Mouse (Mus musculus) G1E-ER4 (cell line): ENCODE data around the gene Rftn1. TPM values are rescaled to one million over a fixed set of nuclear protein-coding genes. Genes with fewer than 3 reads are reported as not detected.

Experiments
- GATA1 ChIP-seq: IDR thresholded peaks from one replicate; pipeline ENCODE4 v1.8.0; 2012; ENCODE audit warnings: low read length, inconsistent platforms
- polyA plus RNA-seq: library from polyadenylated mRNA; stranded (reverse); fragments of >175 nt; gene quantifications from 2 replicates; pipeline ENCODE4 v1.2.3, GENCODE M21; 2012

The Rftn1 gene
- not detected in 2 replicates for polyA plus RNA-seq

DNA sequence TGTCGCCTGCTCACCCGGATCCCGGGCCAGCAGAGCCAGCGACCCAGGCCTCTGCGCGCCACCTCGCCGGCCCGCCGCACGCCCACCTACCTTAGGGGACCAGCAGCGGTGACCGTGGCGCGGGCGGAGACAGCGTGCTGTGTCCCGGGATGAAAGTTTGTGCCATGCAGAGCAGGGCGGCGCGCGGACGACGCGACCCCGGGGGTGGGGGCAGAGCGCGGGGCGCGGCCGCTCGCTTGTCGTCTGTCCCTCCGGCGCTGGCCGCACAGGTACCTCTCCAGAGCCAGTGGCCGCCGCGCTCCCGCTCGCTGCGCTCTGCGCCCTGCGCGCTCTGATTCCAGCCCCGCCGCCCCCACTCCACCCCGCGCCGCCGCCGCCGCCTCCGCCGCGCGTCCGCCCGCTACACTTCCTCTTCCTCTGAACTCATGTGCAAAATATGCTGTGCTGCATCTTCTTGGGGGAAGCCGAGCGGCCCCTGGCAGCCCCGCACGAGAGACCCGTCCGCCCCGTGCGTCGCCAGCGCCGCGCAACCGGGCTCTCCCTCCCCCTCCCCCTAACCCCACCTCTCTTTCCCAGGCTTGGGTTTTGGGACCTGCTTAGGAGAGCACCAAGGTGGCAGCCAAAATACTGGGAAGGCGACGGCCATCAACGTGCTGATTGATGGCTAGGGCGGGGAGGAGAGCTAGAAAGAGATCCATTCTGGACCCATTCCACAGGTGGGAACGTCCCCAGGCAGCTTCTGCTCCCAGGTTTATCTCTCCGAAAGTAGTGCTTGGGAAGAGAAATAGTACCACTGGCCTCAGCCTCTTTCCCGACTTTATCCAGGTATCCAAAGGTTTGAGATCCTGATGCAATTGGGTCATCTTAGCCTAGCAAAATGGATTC lies at the start of gene Rftn1:
TSS of gene Rftn1 (minus strand) at position 544 of the 885 bp plus-strand sequence.
- no peak for TF ChIP-seq GATA1

DNA sequence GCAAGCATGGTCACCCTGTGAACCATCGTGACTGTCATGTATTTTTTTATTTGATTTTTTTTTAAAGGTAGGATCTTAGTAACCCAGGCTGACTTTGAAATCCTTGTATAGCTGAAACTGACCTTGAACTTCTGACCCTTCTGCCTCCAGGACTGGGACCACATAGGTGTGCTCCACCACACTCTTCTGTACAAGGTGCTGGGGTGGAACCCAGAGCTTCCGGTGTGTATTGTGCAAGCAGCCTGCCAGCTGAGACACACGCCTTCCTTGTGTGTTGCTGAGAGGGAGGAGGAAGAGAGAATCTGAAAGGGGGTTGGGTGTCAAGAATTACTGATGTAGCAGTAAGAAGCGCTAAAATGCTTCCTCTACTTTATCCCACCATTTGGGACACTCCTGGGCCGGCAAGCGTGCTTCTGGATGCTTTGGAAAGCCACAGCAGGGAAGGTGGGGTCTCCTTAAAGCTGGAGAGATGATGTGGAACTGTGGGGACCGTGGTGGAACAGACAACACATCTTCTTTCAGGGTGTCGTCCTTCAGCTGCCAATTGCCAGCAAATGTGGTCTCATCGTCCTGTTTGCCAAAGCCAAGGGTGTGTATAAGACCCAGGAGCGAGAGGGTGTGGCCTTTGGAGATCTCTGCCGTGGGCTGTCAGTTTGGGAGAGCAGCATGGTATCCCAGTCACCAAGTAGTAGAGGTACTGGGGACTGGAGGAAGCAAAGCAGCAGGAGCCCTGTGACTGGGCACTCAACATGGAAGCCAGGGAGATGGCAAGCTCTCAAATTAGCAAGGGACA lies 47.5 kb upstream of the Rftn1 start:
- no peak for TF ChIP-seq GATA1

DNA sequence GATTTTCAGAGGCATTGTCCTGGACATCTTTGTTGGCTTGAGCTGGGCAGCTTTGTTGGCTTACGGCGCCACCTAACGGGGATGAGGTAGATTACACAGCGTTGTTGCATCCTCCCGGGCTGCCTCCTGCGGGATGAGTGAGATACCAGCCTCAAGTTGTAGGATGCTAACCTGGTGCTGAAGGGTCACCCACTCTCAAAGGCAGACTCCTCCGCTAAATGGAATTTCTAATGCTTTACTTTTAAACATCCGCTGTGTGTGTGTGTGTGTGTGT lies 46.9 kb upstream of the Rftn1 start:
- TF ChIP-seq GATA1: no peak

DNA sequence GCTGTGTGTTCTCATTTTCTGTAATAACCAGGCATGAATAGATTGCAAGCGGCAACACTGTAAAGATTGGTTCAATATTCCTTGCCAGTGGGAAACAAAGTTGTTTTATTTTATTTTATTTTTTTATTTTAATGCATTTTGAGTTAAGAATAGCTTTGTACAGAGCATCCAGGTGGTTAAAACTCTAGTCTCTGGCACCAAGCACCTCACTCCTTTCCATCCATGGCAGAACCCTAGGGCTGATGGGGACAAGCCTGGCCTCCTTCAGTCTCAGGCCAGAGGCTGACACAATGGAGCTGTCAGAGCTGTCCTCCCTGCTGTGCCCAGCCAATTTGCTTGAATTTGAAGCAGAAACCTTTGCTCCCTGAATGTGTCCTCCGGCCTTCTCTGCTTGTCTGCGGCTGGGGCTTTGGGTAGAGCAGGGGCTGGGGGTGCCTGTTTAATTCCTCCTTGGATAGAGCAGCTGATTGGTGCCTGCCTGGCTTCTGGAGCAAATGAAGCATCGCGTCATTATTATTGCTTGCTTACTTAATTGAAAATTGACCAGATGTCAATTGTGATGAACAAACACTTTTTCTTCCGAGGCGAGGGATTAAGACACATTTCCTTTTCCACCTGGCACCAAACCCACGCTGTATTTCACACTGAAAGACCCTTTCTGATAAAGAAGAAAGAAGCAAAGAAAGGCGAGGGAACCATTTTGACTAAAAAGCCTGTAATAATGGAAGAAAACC lies 46.4 kb upstream of the Rftn1 start:
- TF ChIP-seq GATA1: no peak

DNA sequence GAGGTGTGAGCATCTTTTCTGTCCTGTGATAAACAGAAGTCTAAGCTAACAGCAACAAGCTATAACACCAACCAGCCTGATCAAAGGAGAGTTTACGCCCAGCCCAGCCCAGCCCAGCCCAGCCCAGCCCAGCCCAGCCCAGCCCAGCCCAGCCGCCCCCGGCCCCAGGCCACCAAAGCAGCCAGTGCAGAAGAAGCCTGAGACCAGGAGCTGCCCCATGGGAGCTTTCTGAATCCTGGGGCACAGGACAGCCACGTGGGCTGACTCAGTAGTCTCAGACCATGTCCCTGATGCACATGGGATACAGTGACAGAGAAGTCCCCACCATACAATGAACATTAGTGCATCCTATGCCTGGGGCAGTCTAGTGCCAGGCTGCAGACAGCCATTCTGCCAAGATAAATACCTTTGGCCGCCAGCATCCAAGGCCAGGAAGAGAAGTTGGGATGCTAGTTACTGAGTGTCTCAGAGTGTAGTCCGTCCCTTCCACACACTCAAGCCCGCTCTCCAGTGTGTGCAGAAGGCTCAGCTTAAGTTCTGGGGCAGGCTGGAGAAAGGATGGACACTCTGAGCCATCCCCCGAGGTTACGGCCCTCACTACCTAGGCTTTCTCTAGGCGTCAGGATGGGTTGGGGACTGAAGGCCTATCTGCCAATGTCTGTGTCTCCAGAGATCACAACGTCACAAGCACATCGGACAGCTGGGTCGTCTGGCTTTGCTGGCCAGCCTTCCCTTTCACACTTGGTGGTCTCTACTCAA lies 45.6 kb upstream of the Rftn1 start:
- TF ChIP-seq GATA1: no peak

DNA sequence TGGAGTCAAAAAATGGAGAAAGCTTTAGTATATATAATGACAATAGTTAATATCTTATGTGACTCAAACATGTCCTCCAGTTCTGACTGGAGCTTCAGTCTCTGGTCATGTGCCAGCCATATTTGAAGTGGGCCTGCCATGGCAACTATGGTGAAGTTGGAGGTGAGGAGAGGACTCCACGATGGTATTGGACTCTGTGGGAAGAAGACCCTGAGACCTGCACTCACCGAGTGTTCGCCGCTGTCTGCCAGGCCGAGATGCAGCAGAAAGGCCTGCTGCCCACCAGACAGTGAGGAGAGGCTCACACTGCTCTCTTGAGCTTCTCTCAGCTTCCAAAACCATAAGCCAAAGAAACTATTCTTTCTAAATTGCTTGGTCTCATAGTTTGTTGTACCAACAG lies 43.5 kb upstream of the Rftn1 start:
- no peak for TF ChIP-seq GATA1

DNA sequence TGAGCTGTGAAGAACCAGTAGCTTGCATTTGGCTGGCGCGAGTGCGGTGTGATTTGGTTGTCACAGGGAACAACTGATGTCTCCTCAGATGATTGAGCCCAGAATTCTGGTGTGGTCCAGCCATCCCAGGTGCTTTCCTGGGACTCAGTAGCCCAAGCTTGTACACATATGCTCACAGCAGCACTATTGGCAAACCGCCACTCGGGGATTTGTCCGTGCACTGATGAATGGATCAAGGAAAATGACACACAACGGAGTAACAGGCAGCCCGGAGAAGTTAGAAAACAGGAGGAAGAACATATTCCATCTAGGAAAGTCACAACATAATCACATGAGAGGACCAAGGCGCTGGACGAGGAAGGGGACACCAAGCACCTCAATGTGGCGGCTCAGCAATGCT lies 42.3 kb upstream of the Rftn1 start:
- no peak for TF ChIP-seq GATA1

DNA sequence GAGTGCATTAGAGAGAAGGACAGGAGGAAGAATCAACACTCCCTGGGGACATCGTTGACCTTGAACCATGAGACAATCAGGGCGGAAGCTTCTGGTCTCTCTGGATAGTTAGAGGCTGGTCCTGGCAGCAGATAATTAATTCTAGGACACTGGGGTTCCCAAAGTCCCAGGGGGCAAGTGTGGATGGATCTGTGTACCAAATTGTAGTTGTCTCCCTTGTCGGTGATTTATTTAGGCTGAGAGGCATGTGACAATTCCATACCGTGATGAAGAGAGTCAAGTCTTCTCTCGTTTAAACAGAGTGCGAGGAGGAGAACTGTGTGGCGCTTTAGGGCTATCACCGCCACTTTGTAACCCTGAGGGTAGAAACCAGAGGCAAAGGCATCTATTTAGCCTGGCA lies 40.7 kb upstream of the Rftn1 start:
- TF ChIP-seq GATA1: no peak

DNA sequence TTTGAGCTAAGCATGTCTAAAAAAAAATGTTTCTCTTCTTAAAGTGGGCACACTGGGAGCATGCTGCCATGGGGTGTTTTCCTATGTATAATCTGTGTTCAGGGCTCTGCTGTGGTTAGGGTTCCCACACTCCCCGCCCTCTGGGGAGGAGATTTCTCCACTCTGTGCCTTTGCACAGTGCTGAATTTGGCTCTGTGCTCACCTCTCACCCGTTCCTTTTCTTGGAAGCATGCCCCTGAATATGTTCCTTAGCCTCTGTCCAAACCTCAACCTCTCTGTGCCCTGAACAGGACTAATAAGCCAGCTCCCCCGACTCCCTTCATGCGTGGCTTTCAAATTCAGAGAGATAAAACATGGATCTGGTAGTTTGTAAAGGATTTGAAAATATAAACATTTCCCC lies 39.1 kb upstream of the Rftn1 start:
- TF ChIP-seq GATA1: no peak

DNA sequence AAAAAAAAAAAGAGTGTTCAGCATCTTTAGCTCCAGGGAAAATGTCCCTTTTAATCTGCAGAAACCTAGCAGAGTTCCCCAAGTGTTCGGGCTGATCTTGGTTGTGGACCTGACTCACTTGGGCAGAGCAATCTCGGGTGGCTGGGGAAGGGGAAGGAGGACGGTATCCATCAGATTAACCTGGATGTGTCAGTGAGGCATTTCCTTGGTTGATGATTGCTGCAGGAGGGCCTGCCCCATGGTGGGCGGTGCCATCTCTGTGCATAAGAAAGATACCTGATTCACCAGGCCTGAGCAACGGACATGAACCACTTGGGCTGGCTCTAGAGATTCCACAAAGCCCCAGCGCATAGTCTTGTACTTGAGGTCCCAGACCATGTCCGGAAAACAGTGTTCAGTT lies 36.9 kb upstream of the Rftn1 start:
- TF ChIP-seq GATA1: no peak

DNA sequence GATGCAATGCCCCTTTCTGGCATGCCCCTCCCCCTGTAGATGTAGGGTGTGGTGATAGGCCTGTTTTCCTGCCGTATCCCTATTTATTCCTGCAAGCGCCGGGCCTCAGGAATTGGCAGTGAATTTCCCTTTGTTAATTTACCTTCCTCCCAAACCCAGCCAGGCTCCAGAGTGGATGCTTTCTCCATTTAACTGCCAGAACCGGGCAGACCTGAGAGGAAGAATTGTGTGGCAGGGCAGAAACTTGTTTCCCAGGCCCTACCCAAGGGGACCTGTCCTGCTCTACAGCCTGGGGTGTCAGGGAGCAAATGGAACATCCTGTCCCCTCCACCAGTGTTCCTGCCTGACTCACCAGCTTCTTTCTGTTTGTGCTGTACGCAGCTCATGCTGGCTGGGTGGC lies 34.2 kb upstream of the Rftn1 start:
- no peak for TF ChIP-seq GATA1

DNA sequence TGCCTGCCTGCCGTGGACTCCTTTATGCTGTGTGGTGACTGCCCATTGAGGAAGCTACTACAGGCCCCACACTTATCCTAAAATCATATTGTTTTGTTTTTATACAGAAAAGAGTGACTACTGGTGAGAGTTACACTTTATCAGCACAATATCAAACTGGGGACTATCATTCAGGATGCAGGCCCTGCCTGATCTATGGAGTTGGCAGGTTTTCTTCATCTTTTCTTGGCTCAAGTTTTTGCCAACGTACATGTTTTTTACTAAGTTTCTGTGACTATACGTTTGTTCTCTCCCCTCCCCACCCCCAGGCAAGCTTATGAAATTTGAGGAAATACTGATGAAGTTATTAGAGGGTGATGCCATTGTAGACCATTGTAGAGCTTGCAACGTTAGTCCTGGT lies 27.5 kb upstream of the Rftn1 start:
- no peak for TF ChIP-seq GATA1

DNA sequence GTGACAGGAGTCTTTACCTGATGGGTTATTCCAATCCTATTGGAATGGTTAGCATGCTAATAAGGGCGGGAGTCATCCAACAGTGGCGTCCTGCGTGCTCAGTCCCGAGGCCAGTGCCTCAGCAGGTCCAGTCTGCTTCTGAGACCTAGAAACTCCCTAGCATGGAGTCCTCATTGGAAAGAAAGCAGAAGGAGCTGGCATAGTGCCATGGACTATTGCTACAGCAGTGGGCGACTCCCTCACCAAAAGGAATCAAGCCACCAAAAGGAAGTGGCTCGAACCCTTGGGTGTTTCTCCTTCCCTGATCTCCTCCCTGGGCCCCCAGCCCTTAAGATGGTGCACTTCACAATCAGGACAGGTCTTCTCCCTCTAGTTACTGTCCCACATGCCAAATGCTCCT lies 24.6 kb upstream of the Rftn1 start:
- TF ChIP-seq GATA1: no peak

DNA sequence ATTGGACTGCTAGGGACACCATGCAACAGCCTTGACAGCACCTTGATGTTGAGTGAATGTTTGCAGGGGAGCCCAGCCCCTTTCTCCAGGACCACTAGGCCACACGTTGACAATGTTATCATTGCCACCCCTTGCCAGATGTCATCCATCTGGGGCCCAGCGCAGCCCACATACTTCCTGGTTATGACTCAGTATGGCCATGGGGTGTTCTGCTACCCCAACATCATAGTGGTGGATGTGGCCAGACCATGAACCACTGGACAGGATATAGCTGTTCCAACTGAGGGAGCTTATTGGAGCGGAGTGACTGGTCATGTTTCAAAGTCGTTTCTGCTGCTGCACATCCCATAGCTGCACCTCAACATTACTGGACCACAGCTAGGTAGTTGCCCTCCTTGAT lies 22.6 kb upstream of the Rftn1 start:
- no peak for TF ChIP-seq GATA1

DNA sequence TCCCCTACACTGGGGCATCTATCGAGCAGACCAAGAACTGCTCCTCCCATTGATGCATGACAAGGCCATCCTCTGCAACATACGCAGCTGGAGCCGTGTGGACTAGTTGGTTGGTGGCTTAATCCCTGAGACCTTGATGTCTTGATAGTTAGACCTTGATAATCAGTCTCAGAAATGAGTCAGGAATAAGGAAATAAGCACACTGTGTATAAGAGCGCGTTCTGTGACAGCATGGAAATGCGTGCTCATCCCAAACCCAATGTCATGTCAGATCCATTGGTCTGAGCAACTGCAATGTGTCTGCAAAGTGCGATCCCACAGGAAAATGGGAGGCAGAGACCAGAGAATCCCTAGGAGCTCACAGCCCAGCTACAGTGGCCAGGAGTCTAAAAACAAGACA lies 21.3 kb upstream of the Rftn1 start:
- no peak for TF ChIP-seq GATA1

DNA sequence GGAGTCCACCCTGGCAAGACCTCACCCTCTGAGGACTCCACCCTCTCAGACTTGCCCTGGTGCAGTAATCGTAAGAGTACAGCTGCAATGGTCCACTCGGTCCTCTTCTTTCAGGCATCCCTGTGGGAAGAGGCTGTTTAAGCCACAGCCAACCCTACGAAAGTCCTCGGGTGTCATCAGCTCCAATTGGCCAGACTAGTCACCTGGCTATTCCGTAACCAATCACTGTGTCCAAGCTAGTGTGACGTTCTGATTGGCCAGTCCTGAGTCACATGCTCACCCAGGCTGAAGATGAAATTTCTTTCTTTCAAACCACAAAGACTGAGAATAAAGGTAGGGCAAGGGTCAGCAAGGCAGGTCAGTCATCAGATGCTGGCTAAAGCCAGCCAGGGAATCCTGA lies 19.4 kb upstream of the Rftn1 start:
- no peak for TF ChIP-seq GATA1
